Mouse (Mus musculus) heart, postnatal 4 days (tissue): ENCODE results near the gene Olfr95. TPM values are rescaled to one million over a fixed set of nuclear protein-coding genes. Genes with fewer than 3 reads are reported as not detected.
"Not testable (repeated sequence)": the region's sequence is repeated elsewhere in the genome, so short reads cannot be mapped to it uniquely, and the experiment has no call there.

Experiments
- DNase-seq: peaks from one replicate; pipeline ENCODE4 v3.0.0; 2021
- total RNA-seq, 2 experiments: library from RNA; stranded (reverse); gene quantifications; 2 replicates each; pipeline ENCODE4 v1.2.3; 2021

Gene Olfr95
- not detected for total RNA-seq

GRCm38 (mm10) chr17:37213018-37213417 lies at the start of gene Olfr95:
Olfr95 (minus strand) TSS chr17:37213118.
- DNase-seq: no peak

GRCm38 (mm10) chr17:37250544-37250943 lies 37.6 kb upstream of the Olfr95 start:
- no peak for DNase-seq

GRCm38 (mm10) chr17:37249460-37249859 lies 36.5 kb upstream of the Olfr95 start:
- no peak for DNase-seq

GRCm38 (mm10) chr17:37246715-37247114 lies 33.8 kb upstream of the Olfr95 start:
- peak; percentile 28 for DNase-seq

- no peak for DNase-seq
Observed at GRCm38 (mm10) chr17:37242198-37242597, 29.3 kb upstream of the Olfr95 start.

GRCm38 (mm10) chr17:37237230-37237629 lies 24.3 kb upstream of the Olfr95 start, which contains the start of gene Olfr97:
Olfr97 (minus strand) TSS chr17:37237330.
- DNase-seq: not testable (repeated sequence)

GRCm38 (mm10) chr17:37221879-37222278 lies 9.0 kb upstream of the Olfr95 start:
- DNase-seq: no peak

- no peak for DNase-seq
Observed at GRCm38 (mm10) chr17:37219846-37220245, 6.9 kb upstream of the Olfr95 start, which contains the start of gene Olfr96. Olfr96 (plus strand) TSS chr17:37220146.

- DNase-seq: no peak
Observed at GRCm38 (mm10) chr17:37218486-37218885, 5.6 kb upstream of the Olfr95 start.

GRCm38 (mm10) chr17:37210884-37211768 lies 1.8 kb downstream of the Olfr95 start:
- no peak for DNase-seq

GRCm38 (mm10) chr17:37203917-37204236 lies 9.0 kb downstream of the Olfr95 start:
- DNase-seq: no peak

GRCm38 (mm10) chr17:37203206-37203916 lies 9.6 kb downstream of the Olfr95 start:
- DNase-seq: peak; percentile 84

GRCm38 (mm10) chr17:37200894-37201293 lies 12.0 kb downstream of the Olfr95 start, which contains the start of gene Olfr94:
Olfr94 (minus strand) TSS chr17:37200994.
- no peak for DNase-seq

- DNase-seq: peak; percentile 14
Observed at GRCm38 (mm10) chr17:37196845-37197724, 15.8 kb downstream of the Olfr95 start.

- no peak for DNase-seq
Observed at GRCm38 (mm10) chr17:37194782-37195181, 18.1 kb downstream of the Olfr95 start.

- no peak for DNase-seq
Observed at GRCm38 (mm10) chr17:37193656-37194055, 19.3 kb downstream of the Olfr95 start, which contains the start of gene Ubd. Ubd (plus strand) TSS chr17:37193892.

- no peak for DNase-seq
Observed at GRCm38 (mm10) chr17:37193032-37193431, 19.9 kb downstream of the Olfr95 start.

- DNase-seq: peak; percentile 66
Observed at GRCm38 (mm10) chr17:37190711-37191110, 22.2 kb downstream of the Olfr95 start.

- DNase-seq: no peak
Observed at GRCm38 (mm10) chr17:37185474-37185873, 27.4 kb downstream of the Olfr95 start.

- no peak for DNase-seq
Observed at GRCm38 (mm10) chr17:37161394-37161793, 51.5 kb downstream of the Olfr95 start, which contains the start of gene Olfr93. Olfr93 (minus strand) TSS chr17:37161494.
